Mouse (Mus musculus) monocyte, adult 5-6 weeks (primary cell): Measurements from ENCODE around the gene Sik2. TPM values are rescaled to one million over a fixed set of nuclear protein-coding genes. Genes with fewer than 3 reads are reported as not detected.

Source experiments
- ATAC-seq: fragments of 153-309, 156-312 bp; replicated peaks from 2 replicates; pipeline ENCODE4 v1.8.0; 2017; ENCODE audit warnings: mild to moderate bottlenecking; ENCODE audit not compliant: low TSS enrichment, insufficient number of reproducible peaks, severe bottlenecking, poor library complexity, low FRiP score
- total RNA-seq: library from RNA; stranded (forward); fragments of 200-1000, 200-491, 200-594 nt; gene quantifications from 3 replicates; pipeline ENCODE4 v1.2.3, GENCODE M21; 2017

The Sik2 gene
- total RNA-seq, 1 experiment from 2014 or later, result 18.4 TPM

GRCm38 (mm10) chr9:50924454-50924853, 84.4 kb downstream of the Sik2 start:
- no peak for ATAC-seq

GRCm38 (mm10) chr9:50922363-50923153, 86.3 kb downstream of the Sik2 start:
- no peak for ATAC-seq

GRCm38 (mm10) chr9:50920933-50921895, 87.7 kb downstream of the Sik2 start:
- ATAC-seq, result no peak

GRCm38 (mm10) chr9:50919554-50919953, 89.3 kb downstream of the Sik2 start:
- no peak for ATAC-seq

- no peak for ATAC-seq
Measured at GRCm38 (mm10) chr9:50918131-50918530, 90.7 kb downstream of the Sik2 start.

- no peak for ATAC-seq
Measured at GRCm38 (mm10) chr9:50911861-50912515, 96.9 kb downstream of the Sik2 start.

- ATAC-seq, result 0 out of 2 replicates have a peak, but pooled peaks have one; percentile 22
Measured at GRCm38 (mm10) chr9:50905321-50905720, 103.6 kb downstream of the Sik2 start.

GRCm38 (mm10) chr9:50904196-50904847, 104.6 kb downstream of the Sik2 start:
- no peak for ATAC-seq

DNA sequence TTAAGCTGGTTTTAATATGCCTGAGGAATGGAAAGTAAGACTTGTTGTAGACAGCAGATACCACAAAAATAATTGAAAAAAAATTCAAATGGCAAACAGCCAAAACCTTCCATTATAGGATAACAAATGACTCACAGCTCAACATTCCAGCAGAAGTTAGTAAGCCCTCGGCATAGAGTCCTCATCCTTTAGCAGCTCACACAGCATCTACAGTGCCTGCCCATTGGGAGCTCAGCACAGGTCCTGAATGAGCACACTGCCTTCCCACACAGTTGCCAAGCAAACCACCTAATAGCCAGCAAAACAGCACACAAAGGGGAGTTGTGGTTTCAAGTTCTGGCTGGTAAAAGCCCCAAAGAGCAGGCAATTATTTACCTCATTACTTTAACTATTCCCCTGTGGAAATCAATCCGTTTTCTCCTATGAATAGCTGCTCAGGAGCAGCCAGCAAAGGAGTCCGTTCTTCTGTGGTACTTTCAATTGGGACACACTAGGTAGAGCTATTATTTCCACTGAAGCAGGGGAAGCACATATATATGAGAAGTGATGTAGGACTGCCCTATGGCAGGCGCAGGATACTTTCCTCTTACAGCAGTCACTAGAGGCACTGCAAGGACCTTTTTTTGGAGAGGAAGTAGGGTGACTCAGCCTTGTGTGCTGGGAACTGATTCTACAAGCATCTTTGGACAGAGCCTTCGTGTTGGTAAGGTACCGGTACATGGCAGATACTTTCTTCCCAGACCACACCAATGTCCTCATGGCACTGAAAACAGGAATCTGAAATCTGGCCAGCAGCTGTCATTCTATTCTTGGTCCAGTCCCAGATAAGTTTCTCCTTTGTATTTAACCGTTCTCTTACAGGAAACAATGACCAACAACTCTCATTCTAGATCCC, 108.6 kb downstream of the Sik2 start:
- no peak for ATAC-seq

- no peak for ATAC-seq
Measured at GRCm38 (mm10) chr9:50893665-50894064, 115.2 kb downstream of the Sik2 start.

- ATAC-seq, result no peak
Measured at GRCm38 (mm10) chr9:50890494-50891090, 118.3 kb downstream of the Sik2 start.

DNA sequence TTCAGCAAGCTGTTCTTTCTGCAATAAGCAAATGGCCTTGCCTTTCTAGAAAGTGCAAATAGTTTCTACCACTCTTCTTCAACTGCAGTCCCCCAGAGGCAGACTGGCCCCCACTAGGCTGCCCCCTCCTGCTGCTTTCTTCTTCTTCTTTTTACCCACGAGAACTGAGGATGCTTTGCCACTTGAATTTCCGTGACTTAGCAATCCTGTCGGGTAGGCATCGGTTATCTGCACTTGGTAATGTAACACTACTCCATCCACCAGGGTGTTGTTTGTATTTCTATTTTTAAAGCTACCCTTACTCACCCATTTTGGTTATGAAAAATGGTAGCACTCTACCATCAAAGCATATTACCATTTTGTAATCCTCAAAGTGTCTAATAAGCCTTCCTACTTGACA, 118.9 kb downstream of the Sik2 start:
- no peak for ATAC-seq

DNA sequence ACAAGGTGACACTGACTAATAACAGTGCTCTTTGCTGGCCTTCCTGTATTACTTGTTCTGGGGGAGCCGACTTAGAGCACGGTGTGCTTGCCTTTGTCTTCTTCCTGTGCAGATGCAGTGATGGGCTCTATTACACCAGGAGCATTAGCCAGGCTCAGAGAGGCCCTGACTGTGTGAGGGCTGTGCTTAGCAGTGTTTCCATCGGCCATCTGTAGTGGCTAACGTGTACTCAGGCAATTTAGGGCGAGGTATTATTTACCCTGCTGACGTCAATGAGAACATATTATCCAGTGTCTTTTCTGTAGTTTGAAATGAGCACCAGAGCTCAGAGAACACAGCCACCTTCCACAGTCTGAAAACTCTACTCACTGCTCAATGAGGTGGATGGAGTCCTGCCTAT, 119.7 kb downstream of the Sik2 start:
- ATAC-seq, result no peak

- ATAC-seq, result no peak
Measured at GRCm38 (mm10) chr9:50887351-50887750, 121.5 kb downstream of the Sik2 start.

GRCm38 (mm10) chr9:50886870-50887269, 122.0 kb downstream of the Sik2 start:
- no peak for ATAC-seq

DNA sequence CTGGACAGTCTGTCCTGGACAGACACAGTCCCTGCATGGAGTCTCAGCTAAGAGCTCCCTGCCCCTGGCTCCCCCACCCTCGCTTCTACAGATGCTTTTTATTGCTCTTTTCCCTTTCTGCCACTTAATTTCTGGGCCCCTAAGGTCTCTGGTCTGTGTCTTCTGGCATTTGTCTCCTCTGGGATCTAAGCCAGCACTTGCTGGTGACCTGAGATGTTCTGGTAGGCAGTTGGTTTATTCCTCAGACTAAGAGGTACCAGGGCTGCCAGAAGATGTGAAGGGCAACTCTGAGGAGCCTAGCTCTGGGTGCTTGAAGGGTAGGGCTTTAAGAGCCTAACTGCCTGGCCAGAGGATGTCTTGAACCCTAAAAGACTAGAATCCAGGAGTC, 123.3 kb downstream of the Sik2 start:
- no peak for ATAC-seq
